Mouse (Mus musculus): ENCODE measurements at regions not wholly inside any gene's neighbourhood (a gene's known extent, or its start where the extent isn't known, plus 50 kb on each side); places are given as distances from the start of the nearest gene placed in this dataset.
A peak's percentile ranks its signal among the peaks of the same experiment; 100 is the strongest.

DNA sequence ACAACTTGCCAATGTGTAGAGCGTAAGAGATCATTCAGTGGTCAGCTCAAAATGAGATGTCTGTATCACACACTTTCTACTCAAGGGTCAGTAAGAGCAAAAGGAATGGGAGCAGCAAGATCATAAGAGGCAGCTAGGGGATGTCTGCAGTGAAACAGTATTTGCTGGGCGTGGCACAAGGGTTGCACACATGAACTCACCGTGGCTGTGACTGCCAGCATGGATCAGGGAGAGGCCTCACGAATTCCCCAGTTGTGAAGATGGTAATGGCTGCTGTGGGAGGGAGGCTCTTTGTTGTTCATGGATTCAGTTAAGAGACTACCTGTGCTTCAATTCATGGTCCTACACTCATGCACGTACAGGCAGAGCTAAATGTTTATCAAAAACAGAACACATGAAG lies 91.5 kb upstream of the Cdkn2b start:
- DNase-seq (ENCODE audit: low spot score in 2 of 2) = no peak

- no peak for DNase-seq (ENCODE audit: low spot score in 2 of 2)
Measured at GRCm38 (mm10) chr4:89401696-89402095, 90.9 kb upstream of the Cdkn2b start.

DNA sequence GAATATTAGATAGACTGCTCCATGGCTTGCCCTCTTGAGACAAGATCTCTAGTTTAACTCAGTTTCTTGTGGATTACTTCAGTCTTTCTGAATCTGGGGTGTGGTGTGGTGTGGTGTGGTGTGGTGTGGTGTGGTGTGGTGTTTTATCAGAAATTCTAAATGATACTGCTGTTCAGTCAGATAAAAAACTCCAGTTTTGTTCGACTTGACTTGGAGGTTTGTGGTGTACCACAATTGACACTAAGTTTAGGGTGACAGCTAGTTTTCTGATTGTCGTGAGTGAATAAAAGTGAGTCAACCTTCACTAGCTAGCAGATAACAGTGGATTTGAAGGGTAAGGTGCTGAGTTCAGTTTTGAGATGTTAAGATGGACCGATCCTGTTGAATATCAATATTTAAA lies 89.5 kb upstream of the Cdkn2b start:
- no peak for DNase-seq (ENCODE audit: low spot score in 2 of 2)

- DNase-seq (ENCODE audit: low spot score in 2 of 2) = no peak
Measured at GRCm38 (mm10) chr4:89399277-89399676, 88.4 kb upstream of the Cdkn2b start.

DNA sequence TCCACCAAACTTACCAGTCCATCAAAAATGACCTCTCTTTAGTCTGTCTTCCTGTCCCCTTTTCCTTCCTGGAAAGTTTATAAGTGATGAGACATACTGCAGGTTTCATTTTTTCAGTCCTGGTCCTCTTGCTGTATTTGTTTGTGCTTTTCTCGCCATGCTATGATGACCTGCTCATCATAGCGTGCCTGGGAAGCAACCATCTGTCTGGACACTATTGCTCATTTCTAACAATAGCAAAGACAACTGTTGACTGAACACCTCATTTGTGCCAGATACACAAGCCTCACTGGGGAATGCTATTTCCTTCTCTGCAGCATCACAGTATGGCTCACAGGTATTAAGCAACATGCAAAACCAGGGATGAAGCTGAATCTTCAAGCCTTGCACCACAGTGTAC lies 85.2 kb upstream of the Cdkn2b start:
- no peak for DNase-seq (ENCODE audit: low spot score in 2 of 2)

DNA sequence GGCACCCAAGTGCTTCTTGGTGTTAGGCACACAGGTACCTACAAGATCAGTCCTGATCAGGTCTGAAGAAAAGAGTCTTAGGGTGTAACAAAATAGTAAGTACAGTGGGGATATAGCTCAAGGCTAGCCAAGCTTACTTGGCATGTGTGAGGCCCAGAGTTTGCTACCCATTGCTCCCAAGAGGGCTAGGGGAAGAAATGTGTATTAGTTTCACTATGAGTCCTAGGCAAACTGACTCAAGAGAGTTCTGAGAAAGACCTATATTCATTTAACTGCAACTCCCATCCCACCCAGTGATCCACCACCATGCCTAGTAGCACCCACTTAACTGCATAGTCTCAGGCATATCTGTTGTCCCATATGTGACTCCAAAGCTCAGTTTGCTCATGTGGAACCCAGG lies 84.5 kb upstream of the Cdkn2b start:
- DNase-seq (ENCODE audit: low spot score in 2 of 2) = no peak

- no peak for DNase-seq (ENCODE audit: low spot score in 2 of 2)
Measured at GRCm38 (mm10) chr4:89393251-89393711, 82.4 kb upstream of the Cdkn2b start.

- no peak for DNase-seq (ENCODE audit: low spot score in 2 of 2)
Measured at GRCm38 (mm10) chr4:89392791-89393190, 82.0 kb upstream of the Cdkn2b start.

DNA sequence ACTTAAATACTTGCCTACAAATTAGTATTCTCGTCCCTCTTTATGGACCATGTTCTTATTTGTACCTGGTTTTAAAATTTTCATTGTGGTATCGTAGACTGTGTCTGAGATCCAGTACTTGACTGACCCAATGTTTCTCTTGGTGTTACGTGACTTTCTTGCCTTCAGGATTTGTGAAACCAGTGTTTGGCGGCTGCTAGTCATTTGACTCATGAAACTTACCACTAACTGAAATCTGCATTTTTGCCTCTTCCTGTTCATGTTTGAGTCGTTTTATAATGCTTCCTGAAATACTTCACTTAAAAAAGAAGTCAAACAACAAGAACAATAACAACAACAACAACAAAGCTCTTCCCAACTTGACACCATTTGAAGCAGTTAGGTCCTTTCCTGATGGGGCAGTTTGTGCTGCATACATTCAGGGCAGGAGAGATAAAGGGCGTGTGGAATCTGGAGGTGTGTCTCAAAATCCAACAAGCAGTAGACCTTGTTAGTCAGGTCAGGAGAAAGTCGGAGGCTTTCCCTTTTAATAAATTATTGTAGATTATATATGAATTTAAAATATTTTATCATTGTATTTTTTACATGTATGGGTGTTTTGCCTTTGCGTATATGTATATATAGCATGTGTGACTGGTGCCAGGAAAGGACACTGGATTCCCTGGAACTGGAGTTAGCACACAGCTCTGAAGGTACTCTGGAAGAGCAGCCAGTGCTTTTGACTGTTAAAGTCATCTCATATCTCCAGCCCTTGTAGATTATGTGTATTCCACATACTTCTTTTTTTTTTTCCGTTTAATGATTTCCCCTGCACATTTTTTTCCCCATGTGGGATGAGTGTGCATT lies 80.8 kb upstream of the Cdkn2b start:
- no peak for DNase-seq (ENCODE audit: low spot score in 2 of 2)

- no peak for DNase-seq (ENCODE audit: low spot score in 2 of 2)
Measured at GRCm38 (mm10) chr4:89383548-89383947, 72.7 kb upstream of the Cdkn2b start.

DNA sequence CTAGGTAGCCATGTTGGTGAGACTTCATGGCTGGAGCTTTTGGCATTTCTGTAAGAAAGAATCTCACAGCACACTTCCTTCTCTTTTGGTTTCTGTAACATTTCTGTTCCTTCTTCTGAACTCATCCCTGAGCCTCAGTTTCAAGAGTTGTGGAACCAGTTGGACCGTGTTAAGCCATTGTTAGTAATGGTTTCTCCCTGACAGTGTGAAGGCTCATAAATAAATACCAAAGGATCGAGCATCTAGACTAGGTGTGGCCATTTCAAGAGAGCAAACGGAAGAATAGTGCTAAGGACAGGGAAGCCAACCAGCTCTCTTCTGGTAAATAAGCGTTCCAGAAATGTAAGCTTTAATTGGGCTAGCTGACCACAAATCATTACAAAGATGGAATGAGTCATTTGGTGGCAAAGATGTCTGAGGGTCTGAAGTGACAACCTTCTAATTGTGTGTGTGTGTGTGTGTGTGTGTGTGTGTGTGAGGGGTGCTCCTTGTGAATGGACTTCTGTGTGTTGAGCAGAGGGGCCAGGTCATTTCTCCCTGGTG lies 71.7 kb upstream of the Cdkn2b start:
- DNase-seq (ENCODE audit: low spot score in 2 of 2) = no peak

GRCm38 (mm10) chr4:89381763-89382162 lies 70.9 kb upstream of the Cdkn2b start:
- no peak for DNase-seq (ENCODE audit: low spot score in 2 of 2)

GRCm38 (mm10) chr4:89381077-89381476 lies 70.2 kb upstream of the Cdkn2b start:
- no peak for DNase-seq (ENCODE audit: low spot score in 2 of 2)

DNA sequence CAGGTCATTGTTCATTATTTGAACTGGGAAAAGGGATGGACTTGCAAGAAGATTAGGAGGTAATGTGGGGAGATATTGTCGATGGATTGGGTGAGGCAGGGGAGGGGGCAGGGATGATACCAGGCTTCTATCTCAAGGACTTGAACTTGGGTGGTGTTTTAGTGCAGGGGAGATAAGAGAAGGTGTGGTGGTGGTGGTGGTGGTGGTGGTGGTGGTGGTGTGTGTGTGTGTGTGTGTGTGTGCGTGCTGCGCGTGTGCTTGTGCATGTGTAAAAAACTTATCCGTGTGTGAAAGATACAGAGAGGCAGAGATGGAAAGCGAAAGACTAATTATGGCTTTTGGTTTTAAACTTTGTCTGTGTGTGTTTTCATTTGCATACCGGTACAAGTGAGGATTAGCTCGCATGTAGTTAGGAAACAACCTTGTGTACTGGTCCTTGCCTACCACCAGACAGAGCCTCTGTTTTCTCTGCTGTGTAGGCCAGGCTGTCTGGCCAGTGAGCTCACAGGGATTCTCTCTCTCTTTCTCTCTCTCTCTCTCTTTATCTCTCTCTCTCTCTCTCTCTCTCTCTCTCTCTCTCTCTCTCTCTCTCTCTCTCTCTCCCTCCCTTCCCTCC lies 69.6 kb upstream of the Cdkn2b start:
- DNase-seq (ENCODE audit: low spot score in 2 of 2) = no peak

DNA sequence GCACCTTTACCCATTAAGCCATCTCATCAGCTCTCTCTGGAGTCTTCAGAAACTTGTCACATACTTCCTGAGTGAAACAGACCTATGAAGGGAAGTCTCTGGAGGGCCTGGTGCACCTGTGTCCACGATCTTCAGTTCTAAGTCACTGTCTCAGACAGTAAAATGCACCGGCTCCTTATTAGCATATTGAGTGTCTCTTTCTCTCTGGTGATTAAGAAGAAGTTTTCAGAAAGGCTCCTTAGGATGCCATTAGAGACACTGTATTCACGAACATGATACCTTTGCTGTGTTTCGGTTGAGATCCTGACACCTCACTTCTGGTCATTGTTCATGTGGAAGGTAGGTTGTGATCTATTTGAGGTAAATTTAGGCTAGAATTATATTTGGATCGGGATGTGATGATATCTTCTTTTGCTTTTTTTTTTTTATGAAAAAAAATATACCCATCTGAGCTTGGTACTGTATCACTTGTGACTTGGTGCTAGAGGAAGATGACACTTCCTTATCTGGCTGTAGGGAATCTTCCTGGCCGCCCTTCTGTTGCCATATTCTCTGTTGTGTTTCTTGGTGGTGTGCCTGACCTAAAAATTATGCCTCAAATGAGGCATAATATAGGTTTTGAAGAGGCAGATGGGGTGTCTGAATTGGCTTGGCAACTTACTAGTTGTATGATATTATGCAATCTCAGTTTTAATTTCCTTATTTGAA lies 68.9 kb upstream of the Cdkn2b start:
- DNase-seq (ENCODE audit: low spot score in 2 of 2) = no peak

DNA sequence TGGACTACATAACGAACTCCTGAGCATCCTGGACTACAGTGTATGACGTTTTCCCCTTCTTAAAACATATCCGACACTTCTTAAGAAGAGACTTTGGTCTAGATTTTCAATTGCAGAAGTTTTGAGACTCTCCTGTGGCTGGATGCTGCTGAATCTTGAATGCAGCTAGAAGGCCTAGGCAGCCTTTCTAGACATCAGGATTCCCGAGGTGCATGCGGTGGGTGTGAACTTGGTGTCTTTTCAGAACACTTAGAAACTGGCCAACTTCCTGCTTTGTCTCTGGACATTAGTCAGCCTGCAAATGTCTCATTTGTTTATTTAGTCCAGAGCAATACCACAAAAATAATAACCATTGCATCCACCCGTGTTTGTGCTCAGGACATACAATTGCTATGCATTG lies 61.8 kb upstream of the Cdkn2b start:
- DNase-seq (ENCODE audit: low spot score in 2 of 2) = no peak

DNA sequence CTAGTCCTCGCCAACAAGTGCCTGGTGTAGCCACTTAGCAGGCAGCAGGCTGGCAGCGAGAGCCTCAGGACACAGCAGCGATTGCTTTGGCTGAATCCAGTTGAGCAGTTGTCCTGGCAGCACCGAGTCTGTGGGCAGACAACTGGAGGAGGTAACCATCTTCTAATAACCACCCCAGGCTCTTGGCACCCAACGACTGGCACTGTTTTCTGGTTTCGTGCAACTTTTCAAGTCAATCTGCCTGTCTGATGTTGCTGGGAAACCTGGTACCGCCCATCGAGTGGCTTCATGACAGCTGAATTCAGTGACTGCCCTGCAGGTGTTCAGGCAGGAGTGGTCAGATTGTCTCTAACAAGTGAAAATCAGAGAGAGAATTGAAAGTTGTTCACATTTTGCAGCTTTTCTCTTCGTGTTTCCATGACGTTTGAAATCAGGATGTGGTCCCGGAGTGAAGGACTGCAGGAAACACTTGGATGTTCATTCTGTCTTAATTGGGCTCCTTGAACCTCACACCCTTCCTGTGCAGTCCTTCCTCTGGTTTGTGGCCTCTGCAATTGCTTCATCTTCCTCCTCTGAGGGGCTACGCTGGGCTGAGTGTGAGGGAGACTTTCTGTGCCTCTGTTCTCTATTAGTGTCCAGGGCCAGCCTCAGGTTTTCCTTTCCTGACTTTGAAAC lies 58.1 kb upstream of the Cdkn2b start:
- DNase-seq (ENCODE audit: low spot score in 2 of 2) = peak; percentile 20 to 23

- no peak for DNase-seq (ENCODE audit: low spot score in 2 of 2)
Measured at GRCm38 (mm10) chr4:89366581-89367141, 55.8 kb upstream of the Cdkn2b start.

- DNase-seq (ENCODE audit: low spot score in 2 of 2) = no peak
Measured at GRCm38 (mm10) chr4:89365875-89366274, 55.0 kb upstream of the Cdkn2b start.

DNA sequence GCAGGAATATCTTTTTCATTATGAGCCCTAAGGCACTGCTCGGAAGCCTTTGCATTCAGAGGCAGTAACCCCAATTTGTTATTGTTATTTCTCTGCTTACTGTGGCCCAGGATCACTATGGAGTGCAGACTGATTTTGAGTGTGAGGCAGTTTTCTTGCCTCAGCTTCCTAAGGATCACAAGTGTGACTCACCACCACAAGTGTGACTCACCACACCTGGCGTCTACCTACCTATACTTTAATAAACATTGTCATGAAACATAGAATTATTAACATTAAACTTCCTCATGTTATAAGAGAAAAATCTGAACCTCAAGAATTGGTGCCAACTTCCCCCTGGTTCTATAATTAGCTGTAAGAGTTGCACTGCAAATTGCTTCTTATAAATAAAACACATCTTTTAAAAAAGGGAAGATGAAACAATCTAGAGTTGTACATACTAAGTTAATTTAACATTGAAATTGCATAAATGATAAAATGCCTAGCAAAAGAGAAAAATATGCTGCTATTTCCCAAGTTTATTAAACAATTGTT lies 52.4 kb upstream of the Cdkn2b start:
- DNase-seq (ENCODE audit: low spot score in 2 of 2) = no peak

- DNase-seq (ENCODE audit: low spot score in 2 of 2) = no peak
Measured at GRCm38 (mm10) chr4:89362650-89363049, 51.8 kb upstream of the Cdkn2b start.

Measured in right cerebral cortex, postnatal 10 days (tissue).